8 mouse cellular contexts compared by ENCODE assay signal in the genomic region with DNA sequence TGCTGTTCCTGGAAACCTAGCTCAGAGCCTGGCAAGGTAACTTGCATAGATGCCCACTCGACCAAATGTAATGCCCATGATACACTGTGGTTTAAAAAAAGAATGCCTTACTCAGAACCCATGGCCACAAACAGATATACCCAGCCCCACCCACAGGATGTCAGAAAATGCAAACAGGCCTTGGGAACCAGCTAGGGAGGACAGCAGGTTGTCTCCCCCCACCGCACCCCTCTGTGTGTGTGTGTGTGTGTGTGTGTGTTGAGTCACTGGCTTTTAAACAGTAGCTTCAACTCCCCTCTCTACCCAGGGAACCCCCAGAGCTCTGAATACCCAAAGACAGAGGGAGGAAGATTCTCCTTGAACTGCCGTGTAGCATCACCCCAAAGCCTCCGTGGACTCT. TPM values are rescaled to one million over a fixed set of nuclear protein-coding genes. Genes with fewer than 3 reads are reported as not detected.
DNase-seq lines count a peak whose midpoint lies in the region; ATAC-seq and TF ChIP-seq lines count a peak whose summit lies in the region.

No protein-coding gene starts in this region.

- H3K27ac ChIP-seq in heart, adult 2 months, result peak overlapping the region; percentile 86
- peak overlapping the region; percentile 65; the same call in 1 of the 2 replicates for H3K27ac ChIP-seq in hindbrain, postnatal 0 days
- no peak overlapping the region for H3K27ac ChIP-seq in midbrain, embryonic 11.5 days (ENCODE audit: low read depth, low read length)

- no peaks in the 10 kb centered on the region for H3K36me3 ChIP-seq in heart, adult 2 months (ENCODE audit: control insufficient read depth, insufficient read depth, low read length)
- peaks cover 21% of the 10 kb centered on the region; the same call in 1 of the 2 replicates for H3K36me3 ChIP-seq in hindbrain, postnatal 0 days (ENCODE audit: insufficient read depth, low read length)
- no peaks in the 10 kb centered on the region for H3K36me3 ChIP-seq in midbrain, embryonic 11.5 days (ENCODE audit: control insufficient read depth, insufficient read depth, low read length)

- H3K4me1 ChIP-seq in heart, adult 2 months (ENCODE audit: control insufficient read depth, insufficient read depth, low read length), result peaks cover 5% of the 10 kb centered on the region
- H3K4me1 ChIP-seq in hindbrain, postnatal 0 days (ENCODE audit: insufficient read depth, low read length), result 0 out of 2 replicates have a peak, but pooled peaks cover 4% of the 10 kb centered on the region
- peaks cover 13% of the 10 kb centered on the region; the same call in 1 of the 2 replicates for H3K4me1 ChIP-seq in midbrain, embryonic 11.5 days (ENCODE audit: control insufficient read depth, insufficient read depth, low read length)

- H3K9me3 ChIP-seq in hindbrain, postnatal 0 days (ENCODE audit: low read length), result no peaks in the 10 kb centered on the region
- no peaks in the 10 kb centered on the region for H3K9me3 ChIP-seq in midbrain, embryonic 11.5 days (ENCODE audit: control insufficient read depth, low read length)

- H3K27me3 ChIP-seq in heart, adult 2 months (ENCODE audit: control insufficient read depth, insufficient read depth, low read length), result no peaks in the 10 kb centered on the region
- H3K27me3 ChIP-seq in hindbrain, postnatal 0 days (ENCODE audit: insufficient read depth, low read length), result no peaks in the 10 kb centered on the region
- no peaks in the 10 kb centered on the region; the same call in none of the 2 replicates for H3K27me3 ChIP-seq in midbrain, embryonic 11.5 days (ENCODE audit: control insufficient read depth, insufficient read depth, low read length)

- no peaks in the 10 kb centered on the region for H3K79me2 ChIP-seq in heart, adult 2 months (replicated peaks; ENCODE audit: control insufficient read depth, insufficient read depth, low read length)

- peak overlapping the region; percentile 81 for H3K4me2 ChIP-seq in hindbrain, postnatal 0 days (ENCODE audit: low read depth, low read length)
- H3K4me2 ChIP-seq in midbrain, embryonic 11.5 days, result peak overlapping the region; percentile 100; the same call in 1 of the 2 replicates

- no peak for ATAC-seq in hindbrain, postnatal 0 days
- no peak for ATAC-seq in midbrain, embryonic 11.5 days (ENCODE audit: low FRiP score)

- intact Hi-C loops in heart, adult 2 months (cut with DNase I), result no loop called here
- intact Hi-C loops in heart, postnatal 36 days (cut with DNase I), result loop anchor here (5.0 kb wide), 1 partner anchor 111 kb away; no protein-coding TSS in a partner anchor

- peak overlapping the region; percentile 98 for H3K4me3 ChIP-seq in heart, adult 2 months
- H3K4me3 ChIP-seq in hindbrain, postnatal 0 days (ENCODE audit: low read length), result peak overlapping the region; percentile 71
- H3K4me3 ChIP-seq in midbrain, embryonic 11.5 days (ENCODE audit: low read depth, low read length), result peak overlapping the region; percentile 71; the same call in 1 of the 2 replicates

- no peak overlapping the region; the same call in 1 of the 2 replicates for H3K9ac ChIP-seq in heart, adult 2 months (ENCODE audit: low read depth, low read length)
- H3K9ac ChIP-seq in hindbrain, postnatal 0 days (replicated peaks; ENCODE audit: low read length), result peak overlapping the region; percentile 45
- no peak overlapping the region for H3K9ac ChIP-seq in midbrain, embryonic 11.5 days (ENCODE audit: low read length)

- 20% methylated on average over 4 of the region's 4 CpGs for WGBS in heart, adult 2 months
- WGBS in hindbrain, postnatal 0 days, result 34% methylated on average over 4 of the region's 4 CpGs
- WGBS in midbrain, embryonic 11.5 days, result 54% methylated on average over 4 of the region's 4 CpGs

- TF ChIP-seq POLR2A in heart, adult 2 months (IDR thresholded peaks at IDR 0.05; ENCODE audit: insufficient read depth, low read depth, low read length), result no peak

- DNase-seq in heart, adult 2 months, result no peak
- no peak for DNase-seq in heart, postnatal 36 days
- peak; percentile 50 for DNase-seq in T-cell, adult 2 months (ENCODE audit: low spot score)
- DNase-seq in hindbrain, postnatal 0 days (ENCODE audit: low spot score), result no peak
- no peak for DNase-seq in midbrain, embryonic 11.5 days (ENCODE audit: low spot score, missing footprints)
- no peak for DNase-seq in layer of hippocampus, adult 9-11 months
- DNase-seq in layer of hippocampus, adult 11-12 months (ENCODE audit: low spot score), result no peak
- DNase-seq in embryo, embryonic 10.5 days (ENCODE audit: low spot score), result no peak

- no peak for TF ChIP-seq CTCF in heart, adult 2 months (IDR thresholded peaks at IDR 0.05)
- no peak for TF ChIP-seq CTCF in hindbrain, postnatal 0 days (IDR thresholded peaks at IDR 0.05; ENCODE audit: low read depth)

- TF ChIP-seq EP300 in heart, adult 2 months (IDR thresholded peaks at IDR 0.05; ENCODE audit: insufficient read depth, low read depth, low read length), result no peak

RNA-seq across cellular contexts. Expression of a gene that starts 1.3 kb away (rescaled TPM):
- not detected for total RNA-seq in heart, adult 2 months (2021)
- 0.12 and 0.25 TPM in 2 replicates for polyA plus RNA-seq in heart, adult 2 months (2012; rRNA removed)
- under 1 TPM in 1 of 2 experiments, not detected in 1; 0.38 TPM for total RNA-seq in heart, postnatal 36 days (2021)
- total RNA-seq in hindbrain, postnatal 0 days (2014; rRNA removed), result 0.42 and 0.79 TPM in 2 replicates
- polyA plus RNA-seq in hindbrain, postnatal 0 days (2015; fragmentation: Nextera tagmentation; extraction: Ambion mirVana), result 0.29 and 0.71 TPM in 2 replicates
- 0.53 and 0.73 TPM in 2 replicates for polyA plus RNA-seq in midbrain, embryonic 11.5 days (2014; fragmentation: Nextera tagmentation; extraction: Ambion mirVana)

RNA-seq across cellular contexts. Expression of a gene that starts 1.6 kb away (rescaled TPM):
- total RNA-seq in heart, adult 2 months (2021), result 10 to 100 TPM; 35.0 to 41.5 TPM
- polyA plus RNA-seq in heart, adult 2 months (2012; rRNA removed), result 27.0 and 39.4 TPM in 2 replicates
- 10 to 100 TPM; 36.9 to 42.6 TPM for total RNA-seq in heart, postnatal 36 days (2021)
- total RNA-seq in hindbrain, postnatal 0 days (2014; rRNA removed), result 97.3 and 122 TPM in 2 replicates
- polyA plus RNA-seq in hindbrain, postnatal 0 days (2015; fragmentation: Nextera tagmentation; extraction: Ambion mirVana), result 8.5 and 9.4 TPM in 2 replicates
- polyA plus RNA-seq in midbrain, embryonic 11.5 days (2014; fragmentation: Nextera tagmentation; extraction: Ambion mirVana), result 2.6 and 4.2 TPM in 2 replicates

RNA-seq across cellular contexts. Expression of a gene that starts 59.6 kb away (rescaled TPM):
- total RNA-seq in heart, adult 2 months (2021), result 10 to 100 TPM in 1 of 2 experiments, 1 to 10 TPM in 1; 8.5 to 11.3 TPM
- polyA plus RNA-seq in heart, adult 2 months (2012; rRNA removed), result 6.8 and 12.1 TPM in 2 replicates
- total RNA-seq in heart, postnatal 36 days (2021), result 10 to 100 TPM; 10.8 to 15.0 TPM
- total RNA-seq in hindbrain, postnatal 0 days (2014; rRNA removed), result 81.3 and 82.1 TPM in 2 replicates
- 56.3 and 58.4 TPM in 2 replicates for polyA plus RNA-seq in hindbrain, postnatal 0 days (2015; fragmentation: Nextera tagmentation; extraction: Ambion mirVana)
- 7.0 and 9.1 TPM in 2 replicates for polyA plus RNA-seq in midbrain, embryonic 11.5 days (2014; fragmentation: Nextera tagmentation; extraction: Ambion mirVana)
